Mouse (Mus musculus) right cerebral cortex, adult 2 months (tissue): ENCODE data around the gene Defa32.
"Not testable (repeated sequence)": the region's sequence is repeated elsewhere in the genome, so short reads cannot be mapped to it uniquely, and the experiment has no call there.

ENCODE experiments used
- DNase-seq, 2 experiments: peaks; one replicate each; pipeline ENCODE4 v3.0.0; 2021 to 2022; ENCODE audit warnings: low spot score in 2 of 2

Gene Defa32

GRCm38 (mm10) chr8:21528732-21529131, at the start of gene Defa32:
TSS of gene Defa32 (plus strand) at chr8:21529032.
- DNase-seq, result not testable (repeated sequence)

- DNase-seq, result not testable (repeated sequence)
Measured at GRCm38 (mm10) chr8:21508958-21509357, 19.9 kb upstream of the Defa32 start, which contains the start of gene Defa20. TSS of gene Defa20 (plus strand) at chr8:21509258.

GRCm38 (mm10) chr8:21565086-21565485, 36.3 kb downstream of the Defa32 start, which contains the start of gene Defa37:
TSS of gene Defa37 (plus strand) at chr8:21565386.
- not testable (repeated sequence) for DNase-seq
